Mouse (Mus musculus) lung, postnatal 4 days (tissue): ENCODE results near the gene BC053393.
"Not testable (repeated sequence)": the region's sequence is repeated elsewhere in the genome, so short reads cannot be mapped to it uniquely, and the experiment has no call there.

Experiments
- DNase-seq, 2 experiments: peaks; one replicate each; pipeline ENCODE4 v3.0.0; 2021

Gene BC053393

DNA sequence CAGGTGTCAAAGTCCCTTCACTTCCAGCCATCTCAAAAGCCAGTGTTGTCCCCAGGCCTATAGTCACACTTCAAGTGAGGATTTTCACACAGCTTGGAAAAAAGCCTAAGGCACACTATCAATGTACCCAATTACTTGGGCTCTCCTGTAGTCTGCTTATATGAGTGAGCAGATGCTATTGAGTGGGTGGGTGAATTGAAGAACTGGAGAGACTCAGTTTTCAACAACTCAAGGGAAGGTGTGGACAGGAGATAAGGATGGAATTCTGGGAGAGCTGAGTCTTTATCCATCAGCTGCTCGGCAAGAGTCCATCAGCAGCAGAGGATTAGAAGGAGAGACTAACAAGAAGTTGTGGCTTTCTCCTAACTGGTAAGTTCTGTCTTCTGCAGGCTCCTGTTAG, at the start of gene BC053393:
TSS of gene BC053393 (plus strand) at position 210 of the 400 bp plus-strand sequence.
- DNase-seq, result no peak

DNA sequence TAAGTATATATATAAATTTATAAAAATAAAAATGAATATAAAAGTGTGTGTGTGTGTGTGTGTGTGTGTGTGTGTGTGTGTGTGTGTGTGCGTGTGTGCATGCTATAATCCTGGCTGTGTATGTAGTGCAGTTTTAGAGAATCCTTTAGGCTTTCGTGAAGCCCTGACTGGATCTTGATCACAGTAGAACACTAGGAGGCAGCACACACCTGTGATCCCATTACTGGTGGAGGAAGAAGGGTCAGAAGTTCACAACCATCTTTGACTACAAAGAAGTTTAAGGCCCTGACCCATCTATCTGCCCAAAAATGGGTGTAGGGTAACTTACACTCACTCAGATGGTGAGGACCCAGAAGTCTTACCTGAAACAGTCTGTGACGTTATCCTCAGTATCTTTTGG, 48.6 kb upstream of the BC053393 start:
- DNase-seq, result no peak

DNA sequence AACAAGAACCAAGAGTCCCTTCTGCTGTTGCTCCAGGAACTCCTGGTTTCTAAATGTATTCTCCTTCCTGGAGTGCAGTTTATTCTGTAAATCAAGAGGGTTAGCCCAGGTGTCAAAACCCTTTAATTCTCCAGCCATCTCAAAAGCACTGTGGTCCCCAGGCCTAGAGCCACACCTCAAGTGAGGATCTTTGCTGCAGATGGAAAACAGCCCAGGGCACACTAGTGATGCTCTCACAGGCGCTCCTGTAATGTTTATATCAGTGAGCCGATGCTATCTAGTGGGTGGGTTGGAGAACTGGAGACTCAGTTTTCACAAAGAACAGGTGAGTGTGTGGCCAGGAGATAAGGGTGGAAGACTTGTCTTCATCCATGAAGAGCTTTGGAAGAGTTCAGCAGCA, 47.4 kb upstream of the BC053393 start, which contains the start of gene Gm12169:
TSS of gene Gm12169 (plus strand) at position 301 of the 400 bp plus-strand sequence.
- no peak for DNase-seq

DNA sequence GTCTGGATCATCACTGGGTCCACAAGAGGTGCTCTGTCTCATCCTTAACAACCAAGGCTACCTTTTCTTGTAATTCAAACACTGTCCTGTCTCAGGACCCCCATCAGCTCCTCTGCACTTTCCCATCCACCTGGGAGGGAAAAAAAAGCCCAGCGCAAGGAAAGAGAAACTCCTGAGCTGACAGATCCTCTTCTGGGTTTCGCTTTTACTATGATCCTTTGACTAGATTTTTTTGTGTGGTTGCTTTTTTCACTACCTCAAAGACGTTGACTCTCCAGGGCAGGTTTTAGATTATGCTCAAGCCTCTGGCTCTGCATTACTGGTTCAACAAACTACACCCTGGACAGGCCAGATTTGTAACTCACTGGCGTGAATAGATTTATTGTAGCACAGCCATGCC, 41.2 kb upstream of the BC053393 start:
- no peak for DNase-seq

DNA sequence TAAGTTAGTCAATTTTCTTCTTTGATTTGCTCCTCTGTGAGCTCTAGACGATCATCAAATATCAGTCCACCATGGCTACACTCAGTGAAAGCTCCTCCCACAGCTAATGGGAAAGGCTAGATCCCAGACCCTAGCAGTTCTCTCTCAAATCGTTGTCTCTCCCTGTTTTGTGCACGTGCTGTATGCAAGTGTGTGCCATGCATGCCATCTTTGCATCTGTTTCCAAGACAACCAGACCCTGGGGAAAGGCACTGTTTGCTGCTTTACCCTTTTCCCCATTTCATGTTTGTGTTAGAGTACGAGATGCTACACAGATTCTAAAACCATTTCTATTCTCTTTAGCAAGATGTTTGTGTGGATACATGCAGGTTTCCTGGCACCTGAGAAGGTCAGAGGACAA, 34.4 kb upstream of the BC053393 start:
- DNase-seq, result no peak

DNA sequence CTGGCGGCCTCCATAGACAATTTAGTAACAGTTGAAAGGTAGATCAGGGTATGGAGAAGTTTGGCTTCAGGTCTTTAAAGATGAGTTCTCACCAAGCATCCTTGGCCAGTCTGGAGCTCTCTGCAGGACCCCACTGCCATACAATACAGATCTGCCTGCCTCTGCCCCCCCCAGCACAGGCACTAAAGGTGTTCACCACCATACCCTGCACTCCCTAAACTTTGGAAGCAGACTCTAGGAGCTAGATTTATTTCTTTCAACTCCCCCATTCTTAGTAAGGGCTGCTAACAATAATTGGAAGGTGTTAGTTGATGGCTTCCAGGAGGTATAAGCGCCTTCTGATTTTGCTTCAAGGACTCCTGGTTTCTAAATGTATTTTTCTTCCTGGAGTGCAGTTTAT, 27.8 kb upstream of the BC053393 start:
- DNase-seq, result no peak

DNA sequence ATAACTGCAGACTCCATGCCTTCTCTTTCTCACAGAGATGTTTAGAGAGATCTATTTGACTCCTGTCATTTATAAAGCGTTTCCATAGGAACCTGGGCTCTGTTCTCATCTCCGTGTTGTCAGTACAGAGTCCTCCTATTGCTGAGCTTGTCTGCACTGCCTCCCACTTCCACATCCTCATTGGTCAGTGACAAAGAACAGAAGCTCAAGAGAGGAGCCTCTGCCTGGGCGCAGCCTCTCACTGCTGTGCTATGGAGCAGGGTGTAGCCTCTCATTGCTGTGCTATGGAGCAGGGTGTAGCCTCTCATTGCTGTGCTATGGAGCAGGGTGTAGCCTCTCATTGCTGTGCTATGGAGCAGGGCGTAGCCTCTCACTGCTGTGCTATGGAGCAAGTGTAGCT, 21.6 kb upstream of the BC053393 start:
- DNase-seq, result no peak

DNA sequence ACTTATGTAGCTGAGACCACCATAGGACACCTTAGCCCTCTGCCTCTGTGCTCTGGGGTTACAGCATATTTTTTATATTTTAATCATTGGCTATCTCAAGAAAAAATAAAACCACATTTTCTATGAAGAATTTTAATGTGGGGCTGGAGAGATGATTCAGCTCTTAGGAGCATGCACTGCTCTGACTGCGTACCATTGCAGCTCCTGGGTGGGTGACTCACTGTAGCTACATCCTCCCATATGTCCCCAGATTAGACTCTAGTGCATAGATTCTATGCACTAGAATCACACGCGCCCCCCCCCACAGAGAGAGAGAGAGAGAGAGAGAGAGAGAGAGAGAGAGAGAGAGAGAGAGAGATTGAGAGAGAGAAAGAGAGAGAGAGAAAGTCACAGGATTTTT, 18.6 kb upstream of the BC053393 start:
- no peak for DNase-seq

DNA sequence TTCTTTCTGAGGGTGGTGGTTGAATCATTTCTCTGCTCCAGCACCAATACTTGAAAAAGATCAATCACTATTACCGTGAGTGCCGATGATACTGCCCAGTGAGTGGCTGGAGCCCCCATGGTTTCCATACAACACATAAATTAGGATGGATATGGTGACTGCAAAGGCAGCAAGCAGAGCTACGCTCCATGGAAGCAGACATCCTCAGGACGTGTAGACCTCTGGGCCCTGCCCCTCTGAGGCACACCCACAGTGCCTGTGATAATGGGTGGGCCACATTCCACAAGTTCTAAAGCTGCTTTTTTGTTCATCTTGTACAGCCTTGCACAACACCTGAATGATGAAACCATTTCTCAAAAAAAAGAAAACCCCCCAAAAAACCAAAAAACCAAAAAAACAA, 10.2 kb upstream of the BC053393 start:
- DNase-seq, result no peak

DNA sequence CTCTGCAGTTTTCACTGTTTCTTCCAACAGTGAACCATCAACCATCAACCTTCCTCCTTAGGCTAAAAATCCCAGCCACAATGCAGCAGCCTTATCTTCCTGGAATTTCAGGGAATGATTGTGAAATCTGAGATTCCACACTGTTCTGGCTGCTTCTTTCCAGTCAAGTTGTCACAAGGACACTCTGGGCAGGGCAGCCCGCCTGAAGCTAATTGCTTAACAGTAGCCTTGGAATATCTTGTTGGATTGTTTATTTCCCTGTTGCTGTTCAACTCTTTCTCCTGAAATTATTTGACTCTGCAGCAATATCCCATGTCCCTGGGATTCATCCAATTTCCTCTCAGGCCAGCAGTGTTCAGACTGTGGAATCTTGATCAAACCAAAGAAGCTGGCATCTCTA, 6.7 kb upstream of the BC053393 start:
- DNase-seq, result peak; percentile 4 to 31

DNA sequence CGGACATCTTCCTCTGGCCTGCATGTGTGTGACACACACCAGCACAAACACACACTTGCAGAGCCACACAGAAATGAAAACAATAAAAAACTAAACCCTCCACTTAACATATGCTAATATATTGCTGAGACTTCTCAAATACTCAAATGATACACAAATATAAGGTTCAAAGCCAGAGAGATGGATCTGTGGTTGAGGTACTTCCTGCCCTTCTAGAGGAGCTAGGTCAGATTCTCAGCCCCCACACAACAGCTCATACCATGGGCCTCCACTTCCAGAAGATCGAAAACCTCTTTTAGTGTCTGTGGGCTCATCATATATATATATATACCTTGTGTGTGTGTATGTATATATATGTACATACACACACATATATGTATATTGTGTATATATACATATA, 5.4 kb upstream of the BC053393 start:
- no peak for DNase-seq

DNA sequence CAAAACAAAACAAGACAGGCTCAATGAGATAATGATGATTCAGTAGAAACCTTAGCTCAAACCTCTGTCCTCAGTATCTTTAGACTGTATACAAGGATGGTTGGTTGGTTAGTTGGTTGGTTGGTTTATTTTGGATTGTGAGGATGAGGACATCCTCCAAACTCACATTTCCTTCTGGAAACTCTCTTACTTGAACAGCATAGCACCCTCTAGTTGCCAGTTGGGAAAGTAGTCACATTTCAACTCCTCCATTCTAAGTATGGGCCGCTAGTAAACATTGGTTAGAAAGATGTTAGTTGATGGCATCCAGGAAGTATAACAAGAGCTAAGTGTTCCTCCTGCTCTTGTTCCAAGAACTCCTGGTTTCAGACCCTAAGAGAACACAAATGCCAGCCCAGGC, 2.2 kb upstream of the BC053393 start:
- DNase-seq, result no peak

DNA sequence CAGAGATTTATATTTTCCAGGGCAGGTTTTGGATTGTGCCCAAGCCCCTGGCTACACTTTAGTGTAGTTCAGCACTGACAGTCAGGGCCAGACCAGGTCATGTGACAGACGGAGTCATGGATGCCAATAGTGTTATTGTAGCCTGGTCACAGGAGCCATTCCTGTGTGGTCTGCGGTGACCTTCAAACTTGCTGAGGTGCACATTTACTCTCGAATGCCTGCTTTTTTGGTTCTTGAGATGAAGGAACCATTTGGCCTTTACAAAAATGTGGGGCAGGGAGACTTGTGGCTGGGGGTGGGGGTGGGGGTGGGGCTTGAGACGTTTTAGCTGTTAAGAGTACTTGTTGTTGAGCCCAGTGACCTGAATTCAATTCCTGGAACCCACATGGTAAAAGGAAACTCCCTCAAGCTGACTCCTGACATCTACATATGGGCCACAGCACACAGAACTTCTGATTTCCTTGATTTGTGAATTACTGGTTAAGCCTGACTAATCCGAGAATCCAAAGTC, 7.5 kb downstream of the BC053393 start:
- no peak for DNase-seq

DNA sequence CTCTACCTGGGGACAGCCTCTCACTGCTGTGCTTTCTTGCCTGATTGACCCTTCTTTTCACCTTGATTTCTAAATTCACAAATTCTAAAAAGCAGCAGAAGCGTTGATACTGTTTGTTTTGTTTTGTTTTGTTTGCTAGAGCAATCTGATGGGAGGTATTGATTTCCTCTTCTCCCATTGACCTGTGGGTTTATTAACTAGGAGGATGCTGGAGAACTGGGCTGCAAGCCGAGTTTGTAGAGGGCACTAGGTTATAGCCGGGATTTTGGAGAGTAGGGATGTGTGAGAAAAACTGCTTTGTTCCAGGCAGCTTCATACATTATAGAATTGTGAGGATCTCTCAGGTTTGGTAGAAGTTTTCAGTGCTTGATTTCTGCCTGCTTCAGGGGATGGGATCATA, 9.1 kb downstream of the BC053393 start:
- DNase-seq, result no peak

DNA sequence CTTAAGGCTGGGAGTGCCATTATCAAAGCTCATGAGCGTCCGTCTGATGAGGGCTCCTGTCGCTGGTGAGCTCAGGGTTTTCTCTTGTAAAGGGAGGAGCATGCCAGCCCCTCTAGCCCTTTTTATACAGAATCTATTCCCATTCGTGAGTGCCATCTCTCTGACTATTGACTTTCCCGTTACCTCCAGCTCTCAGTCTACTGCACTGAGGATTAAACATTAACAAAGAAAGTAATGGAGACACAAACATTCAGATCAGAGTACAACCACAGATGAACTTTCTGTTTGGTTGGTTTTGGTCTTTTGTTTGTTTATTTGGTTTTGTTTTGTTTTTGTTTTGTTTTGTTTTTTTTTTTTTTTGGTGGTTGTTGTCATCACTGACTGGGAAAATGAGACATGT, 11.4 kb downstream of the BC053393 start:
- no peak for DNase-seq

DNA sequence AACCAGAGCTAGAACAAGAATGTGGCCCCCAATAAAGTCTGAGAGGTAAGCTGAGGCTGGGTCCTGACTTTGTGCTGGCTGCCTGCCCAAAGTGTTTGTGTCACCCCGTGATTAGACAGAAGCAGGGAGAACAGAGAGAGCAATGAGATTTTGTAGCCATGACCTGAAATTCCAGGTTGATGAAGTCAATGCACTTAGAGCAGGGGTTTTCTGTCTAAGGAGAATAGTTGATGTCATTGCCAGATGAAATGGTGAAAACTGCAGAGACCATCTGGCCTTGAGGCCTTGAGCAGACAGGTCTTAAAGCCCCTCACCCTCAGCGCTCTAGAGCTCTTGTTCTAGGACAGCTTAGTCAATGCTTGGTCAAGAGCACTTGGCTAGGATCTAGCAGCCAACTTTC, 21.1 kb downstream of the BC053393 start:
- no peak for DNase-seq

DNA sequence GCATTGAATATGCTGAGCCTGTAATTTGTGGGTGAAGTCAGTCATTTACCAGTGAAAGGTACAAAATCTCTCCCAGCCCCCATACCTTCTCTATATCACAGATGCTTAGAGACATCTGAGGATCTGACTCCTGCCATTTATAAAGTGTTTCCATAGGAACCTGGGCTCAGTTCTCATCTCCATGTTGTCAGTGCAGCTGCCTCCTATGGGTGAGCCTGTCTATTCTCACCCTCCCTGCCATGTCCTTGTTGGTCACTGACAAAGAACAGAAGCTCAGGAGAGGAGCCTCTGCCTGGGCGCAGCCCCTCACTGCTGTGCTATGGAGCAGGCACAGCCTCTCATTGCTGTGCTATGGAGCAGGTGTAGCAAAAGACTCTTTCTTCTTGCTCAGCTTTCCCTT, 48.6 kb downstream of the BC053393 start:
- DNase-seq, result no peak

DNA sequence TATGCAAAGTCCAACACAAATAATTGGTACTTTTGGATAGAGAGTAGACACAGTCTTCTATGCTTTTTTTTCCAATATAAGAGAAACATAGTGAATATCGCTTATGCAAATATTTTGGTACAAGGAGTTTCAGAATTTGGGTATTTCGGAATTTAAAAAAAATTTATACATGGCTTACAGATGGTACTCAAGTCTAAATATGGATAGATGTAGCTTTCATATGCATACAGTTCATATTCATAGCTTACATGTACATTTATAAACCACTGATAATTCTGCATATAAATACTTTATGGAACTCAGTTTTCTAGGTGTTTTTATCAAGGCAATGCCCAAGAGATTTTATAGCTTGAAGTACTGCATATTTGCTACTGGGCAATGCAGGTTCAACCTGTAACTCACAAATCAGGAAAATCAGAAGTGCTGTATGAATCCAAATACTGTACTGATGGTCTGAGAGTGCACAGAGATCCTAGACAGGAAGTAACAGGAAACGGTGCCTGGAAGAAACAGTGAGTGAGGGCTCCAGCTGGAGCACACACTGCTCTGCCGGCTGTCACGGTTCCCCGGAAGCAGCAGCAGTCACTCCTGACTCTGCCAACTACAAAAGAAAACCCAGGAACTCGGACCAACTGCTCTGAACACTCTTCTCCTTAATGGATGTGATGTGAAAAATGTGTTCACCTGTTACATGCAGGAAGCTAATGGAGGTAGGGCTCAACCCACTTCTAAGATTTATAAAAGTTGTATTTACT, 49.3 kb downstream of the BC053393 start:
- no peak for DNase-seq

DNA sequence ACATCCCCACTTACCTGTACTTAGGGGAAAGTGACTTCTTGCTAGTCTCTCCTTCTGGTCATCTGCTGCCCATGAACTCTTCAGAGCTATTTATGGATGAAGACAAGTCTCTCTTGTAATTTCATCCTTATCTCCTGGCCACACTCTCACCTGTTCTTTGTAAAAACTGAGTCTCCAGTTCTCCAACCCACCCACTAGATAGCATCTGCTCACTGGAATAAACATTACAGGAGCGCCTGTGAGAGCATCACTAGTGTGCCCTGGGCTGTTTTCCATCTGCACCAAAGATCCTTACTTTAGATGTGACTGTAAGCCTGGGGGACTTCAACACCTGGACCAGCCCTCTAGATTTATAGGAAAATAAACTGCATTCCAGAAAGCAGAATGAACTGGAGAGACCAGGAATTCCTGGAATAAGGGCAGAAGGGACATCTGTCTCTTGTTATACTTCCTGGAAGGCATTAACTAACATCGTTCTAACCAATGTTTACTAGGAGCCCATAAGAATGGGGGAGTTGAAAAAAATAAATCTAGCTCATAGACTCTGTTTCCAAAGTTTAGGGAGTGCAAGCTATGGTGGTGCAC, 58.0 kb downstream of the BC053393 start, which contains the start of gene Dppa1:
TSS of gene Dppa1 (minus strand) at position 51 of the 585 bp plus-strand sequence.
- DNase-seq, result no peak

DNA sequence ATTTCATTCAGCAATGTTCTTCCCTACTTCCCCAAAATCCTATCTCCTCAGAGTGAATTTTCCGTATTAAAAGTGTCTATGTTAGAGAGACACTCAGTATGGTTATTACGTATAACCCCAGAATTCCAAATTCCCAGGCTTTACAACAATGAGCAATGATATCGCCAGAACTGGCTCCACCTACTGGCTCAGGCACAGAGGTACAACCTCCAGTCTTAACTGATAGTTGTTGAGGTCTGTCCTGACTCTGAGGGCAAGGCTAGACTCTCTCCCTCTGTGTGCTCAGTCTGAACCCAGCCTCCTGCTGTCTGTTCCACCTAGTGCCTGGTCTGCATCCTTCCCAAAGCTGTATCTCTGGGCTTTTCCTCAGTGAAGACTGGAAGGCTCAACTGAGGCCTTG, 60.3 kb downstream of the BC053393 start:
- DNase-seq, result peak in 1 of 2 experiments; percentile 34

DNA sequence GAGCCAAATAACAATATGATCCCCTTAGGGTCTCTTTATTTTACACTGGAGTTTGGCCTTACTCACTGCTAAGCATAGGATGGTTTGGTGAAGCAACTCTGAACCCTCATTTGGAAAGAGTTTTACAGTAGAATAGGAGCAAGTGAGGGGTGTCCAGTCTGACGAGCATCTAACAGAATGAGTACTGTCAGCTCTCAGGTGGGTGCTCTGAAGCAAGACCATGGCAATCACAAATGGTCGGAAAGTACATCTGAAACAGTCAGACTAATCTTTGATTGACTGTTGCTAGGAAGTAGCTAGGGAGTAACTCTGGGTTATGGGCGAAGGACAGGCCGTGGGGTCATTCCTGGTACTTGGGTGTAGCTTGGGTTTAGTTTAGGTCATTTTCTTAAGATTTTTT, 64.2 kb downstream of the BC053393 start:
- not testable (repeated sequence) for DNase-seq

DNA sequence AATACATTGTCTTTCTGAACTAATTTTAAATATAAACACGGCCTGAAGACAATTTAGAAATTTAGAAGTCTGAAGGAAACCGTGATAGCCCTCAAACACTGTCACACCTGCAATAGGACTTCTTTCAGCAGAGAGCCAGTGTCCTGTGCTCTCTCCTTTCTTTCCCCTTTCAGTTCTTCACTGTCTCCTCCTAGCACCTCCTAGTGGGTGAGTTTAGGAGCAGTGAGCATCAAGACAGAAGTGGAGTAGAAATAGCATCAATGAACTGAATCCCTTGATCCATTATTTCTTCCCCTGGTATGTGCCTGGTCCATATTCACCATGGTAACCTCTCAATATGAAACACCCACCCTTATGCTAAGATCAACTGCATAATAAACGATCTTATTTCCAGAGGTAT, 65.2 kb downstream of the BC053393 start:
- no peak for DNase-seq
